Mouse (Mus musculus) CH12.LX (cell line): ENCODE results near the gene Nt5c. TPM values are rescaled to one million over a fixed set of nuclear protein-coding genes. Genes with fewer than 3 reads are reported as not detected.

Source experiments
- DNase-seq: peaks from one replicate; pipeline ENCODE4 v3.0.0-alpha.2; 2013; ENCODE audit errors: extremely low read depth
- H3K27ac ChIP-seq: 2 replicates; pipeline ENCODE4 v1.5.1; 2012; ENCODE audit warnings: low read depth, mild to moderate bottlenecking, control low read depth, moderate library complexity; ENCODE audit not compliant: insufficient read depth
- H3K27me3 ChIP-seq: replicated peaks from 2 replicates; pipeline ENCODE3; 2012; ENCODE audit warnings: inconsistent platforms
- H3K36me3 ChIP-seq, 2 experiments: replicated peaks in 1 of 2; 2 replicates each; pipeline versions ENCODE3 to v1.6.1; 2012; ENCODE audit warnings: inconsistent platforms in 1 of 2, low read length in 1 of 2, mild to moderate bottlenecking in 1 of 2, mixed read lengths in 1 of 2, moderate library complexity in 1 of 2; ENCODE audit not compliant: control insufficient read depth in 1 of 2, insufficient read depth in 1 of 2
- H3K4me1 ChIP-seq, 2 experiments: 2 replicates each; pipeline ENCODE4 v1.6.1; 2012; ENCODE audit warnings: inconsistent platforms in 1 of 2, moderate library complexity in 1 of 2; ENCODE audit not compliant: insufficient read depth in 2 of 2, control insufficient read depth in 1 of 2
- H3K4me2 ChIP-seq: 2 replicates; pipeline ENCODE4 v1.6.1; 2012; ENCODE audit warnings: low read depth, mild to moderate bottlenecking, control low read depth; ENCODE audit not compliant: poor library complexity, insufficient read depth, severe bottlenecking
- H3K4me3 ChIP-seq, 3 experiments: fragments of 150-350 bp in 1 of 3; sonication (generic) in 1 of 3; replicated peaks in 1 of 3; 2 replicates each; pipeline versions ENCODE3 to v1.5.1; 2011 to 2012; ENCODE audit warnings: low read depth in 2 of 3, low read length in 2 of 3, mild to moderate bottlenecking in 2 of 3, moderate library complexity in 2 of 3, control low read depth in 1 of 3, improper control_type of control experiment in 1 of 3, inconsistent platforms in 1 of 3, mixed read lengths in 1 of 3; ENCODE audit not compliant: poor library complexity in 1 of 3
- H3K79me2 ChIP-seq: replicated peaks from 2 replicates; pipeline ENCODE4 v1.6.1; 2012; ENCODE audit warnings: mild to moderate bottlenecking, moderate library complexity; ENCODE audit not compliant: control insufficient read depth, poor library complexity, insufficient read depth, severe bottlenecking; ENCODE audit errors: extremely low read depth
- H3K9ac ChIP-seq: 2 replicates; pipeline ENCODE4 v1.6.1; 2012; ENCODE audit warnings: low read depth, mild to moderate bottlenecking, control low read depth, moderate library complexity; ENCODE audit not compliant: insufficient read depth
- H3K9me3 ChIP-seq: replicated peaks from 2 replicates; pipeline ENCODE3; 2012; ENCODE audit warnings: low read length, inconsistent platforms, mixed read lengths
- CHD1 ChIP-seq: IDR thresholded peaks from 2 replicates; pipeline ENCODE4 v1.6.1; 2012; ENCODE audit warnings: low read depth, low read length, improper control_type of control experiment, inconsistent platforms
- CHD2 ChIP-seq: IDR thresholded peaks from 2 replicates; pipeline ENCODE4 v1.6.1; 2011; ENCODE audit warnings: low read length, improper control_type of control experiment
- CTCF ChIP-seq, 2 experiments: IDR thresholded peaks in 1 of 2; conservative IDR thresholded peaks in 1 of 2; 2 replicates each; pipeline ENCODE4 v1.5.1; 2011 to 2012; ENCODE audit warnings: low read depth in 2 of 2, low read length in 2 of 2, improper control_type of control experiment in 1 of 2, inconsistent platforms in 1 of 2, mild to moderate bottlenecking in 1 of 2, moderate library complexity in 1 of 2
- E2F4 ChIP-seq: IDR thresholded peaks from 2 replicates; pipeline ENCODE4 v1.6.1; 2011; ENCODE audit warnings: low read depth, low read length, improper control_type of control experiment; ENCODE audit not compliant: insufficient replicate concordance
- ELF1 ChIP-seq: IDR thresholded peaks from 2 replicates; pipeline ENCODE4 v1.6.1; 2014; ENCODE audit warnings: low read depth, mild to moderate bottlenecking, inconsistent platforms, low read length, improper control_type of control experiment
- EP300 ChIP-seq: IDR thresholded peaks from 2 replicates; pipeline ENCODE4 v1.6.1; 2011; ENCODE audit warnings: low read length, improper control_type of control experiment
- GABPA ChIP-seq: IDR thresholded peaks from 2 replicates; pipeline ENCODE4 v1.6.1; 2012; ENCODE audit warnings: low read depth, low read length, improper control_type of control experiment, inconsistent platforms; ENCODE audit not compliant: insufficient replicate concordance
- IRF4 ChIP-seq: IDR thresholded peaks from 2 replicates; pipeline ENCODE4 v1.6.1; 2014; ENCODE audit warnings: low read depth, mild to moderate bottlenecking, inconsistent platforms, low read length, improper control_type of control experiment
- JUN ChIP-seq: IDR thresholded peaks from 2 replicates; pipeline ENCODE4 v1.6.1; 2011; ENCODE audit warnings: low read depth, mild to moderate bottlenecking, low read length, improper control_type of control experiment, moderate library complexity; ENCODE audit not compliant: insufficient read depth
- MAFK ChIP-seq: IDR thresholded peaks from 2 replicates; pipeline ENCODE4 v1.6.1; 2011; ENCODE audit warnings: low read length, improper control_type of control experiment; ENCODE audit not compliant: insufficient replicate concordance
- MAZ ChIP-seq: IDR thresholded peaks from 2 replicates; pipeline ENCODE4 v1.6.1; 2012; ENCODE audit warnings: low read depth, mild to moderate bottlenecking, inconsistent platforms, low read length, improper control_type of control experiment, moderate library complexity
- MXI1 ChIP-seq: IDR thresholded peaks from 2 replicates; pipeline ENCODE4 v1.6.1; 2011; ENCODE audit warnings: mild to moderate bottlenecking, low read depth, low read length, improper control_type of control experiment
- MYC ChIP-seq: IDR thresholded peaks from 2 replicates; pipeline ENCODE4 v1.6.1; 2011; ENCODE audit warnings: low read depth, mild to moderate bottlenecking, improper control_type of control experiment, low read length
- NRF1 ChIP-seq: IDR thresholded peaks from 2 replicates; pipeline ENCODE4 v1.6.1; 2014; ENCODE audit warnings: low read depth, mild to moderate bottlenecking, inconsistent platforms, low read length, improper control_type of control experiment, moderate library complexity
- POLR2A ChIP-seq: IDR thresholded peaks from 2 replicates; pipeline ENCODE4 v1.6.1; 2011; ENCODE audit warnings: low read depth, mild to moderate bottlenecking, improper control_type of control experiment, low read length
- POLR2AphosphoS2 ChIP-seq: IDR thresholded peaks from 2 replicates; pipeline ENCODE4 v1.6.1; 2011; ENCODE audit warnings: low read depth, low read length, improper control_type of control experiment
- RAD21 ChIP-seq: IDR thresholded peaks from 2 replicates; pipeline ENCODE4 v1.6.1; 2011; ENCODE audit warnings: low read depth, mild to moderate bottlenecking, low read length, improper control_type of control experiment, moderate library complexity
- SIN3A ChIP-seq: IDR thresholded peaks from 2 replicates; pipeline ENCODE4 v1.6.1; 2012; ENCODE audit warnings: low read length, improper control_type of control experiment, inconsistent platforms
- TBP ChIP-seq: conservative IDR thresholded peaks from 2 replicates; pipeline ENCODE4 v1.6.1; 2011; ENCODE audit warnings: low read depth, low read length, improper control_type of control experiment
- TCF12 ChIP-seq: IDR thresholded peaks from 2 replicates; pipeline ENCODE4 v1.6.1; 2014; ENCODE audit warnings: low read depth, mild to moderate bottlenecking, inconsistent platforms, low read length, improper control_type of control experiment
- UBTF ChIP-seq: IDR thresholded peaks from 2 replicates; pipeline ENCODE4 v1.6.1; 2012; ENCODE audit warnings: low read depth, mild to moderate bottlenecking, inconsistent platforms, low read length, improper control_type of control experiment, moderate library complexity
- ZKSCAN1 ChIP-seq: IDR thresholded peaks from 2 replicates; pipeline ENCODE4 v1.6.1; 2012; ENCODE audit warnings: low read depth, inconsistent platforms, low read length, improper control_type of control experiment, borderline replicate concordance
- dilution Hi-C: fragments of 300-500 bp; cut with MboI; formaldehyde crosslinking; loops from 2 replicates; pipeline ENCODE4 v1.14.3; 2020; ENCODE audit warnings: low sequenced_read_pairs; ENCODE audit not compliant: extremely low pct_unique_long_range_greater_than_20kb, extremely low pct_ligation_motif_present
- in situ Hi-C: fragments of 300-500 bp; cut with MboI; formaldehyde crosslinking; loops from 3 replicates; pipeline ENCODE4 v1.14.3; 2019; ENCODE audit warnings: low sequenced_read_pairs, low pct_ligation_motif_present, low pct_unique_long_range_greater_than_20kb, mixed read lengths
- polyA plus RNA-seq: library from polyadenylated mRNA; unstranded; fragments of >175 nt; gene quantifications from 2 replicates; pipeline ENCODE4 v1.2.1, GENCODE M21; 2012; ENCODE audit warnings: low read depth; ENCODE audit not compliant: insufficient read length
- total RNA-seq, 2 experiments: library from RNA; depleted of rRNA; stranded (reverse); fragments of 300-350 nt in 1 of 2; fragments of >200 nt in 1 of 2; gene quantifications; 2 replicates each; pipeline ENCODE4 v1.2.3; 2012 to 2014

The Nt5c gene
- total and polyA plus RNA-seq, 3 experiments: 65.3 to 175 (median 151) TPM

DNA sequence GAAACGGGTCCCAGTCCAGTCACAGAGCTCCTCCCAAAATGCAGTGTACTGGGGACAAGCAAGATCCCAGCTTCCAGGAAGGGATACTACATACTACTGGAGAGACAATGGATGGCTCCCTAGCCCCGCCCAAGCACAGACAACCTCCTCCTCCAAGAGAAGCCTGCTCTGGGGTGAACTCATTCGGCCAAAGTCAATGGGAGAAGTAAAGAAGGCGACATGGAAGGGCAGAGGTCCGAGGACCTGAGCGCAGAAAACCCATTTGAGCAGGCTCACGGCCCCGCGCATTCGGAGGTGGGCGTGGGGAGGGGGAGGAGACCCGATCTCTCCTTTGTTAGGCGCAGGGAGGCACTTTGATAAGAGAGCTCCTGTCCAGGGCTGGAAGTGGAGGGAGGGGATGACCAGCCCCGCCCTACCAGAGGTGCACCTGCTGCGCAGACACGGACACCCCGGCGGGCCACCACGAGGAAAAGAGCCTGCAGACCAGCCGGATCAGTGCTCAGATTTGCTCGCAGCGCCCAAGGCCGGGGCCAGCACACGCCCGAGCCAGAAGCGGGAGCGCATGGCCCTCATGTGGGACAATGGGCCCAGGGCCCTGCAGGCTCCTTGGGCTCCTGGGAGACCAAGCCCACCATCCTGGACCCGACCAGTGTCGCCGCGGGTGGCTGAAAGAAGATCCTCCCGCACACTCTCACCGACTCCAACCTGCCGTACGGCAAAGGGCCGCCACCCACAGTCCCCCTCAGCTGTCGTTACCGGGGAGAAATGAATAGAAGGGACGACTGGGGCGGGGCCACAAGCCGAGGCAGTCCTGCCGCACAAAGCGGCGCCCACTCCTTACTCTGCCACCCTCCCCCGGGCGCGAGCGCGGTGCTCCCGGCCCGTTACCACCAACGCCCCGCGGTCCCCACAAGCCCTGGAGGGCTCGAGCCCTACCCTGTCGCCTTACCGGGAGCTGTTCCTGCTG, 21.9 kb upstream of the Nt5c start:
- peak overlapping the region; percentile 90 for H3K9ac ChIP-seq
- H3K27me3 ChIP-seq: no peaks in the 10 kb centered on the region
- peak overlapping the region; percentile 65 for H3K27ac ChIP-seq
- no peak for DNase-seq
- H3K36me3 ChIP-seq: peaks cover 0 to 20% of the 10 kb centered on the region in 2 experiments
- dilution Hi-C loops: no loop called here
- H3K9me3 ChIP-seq: no peaks in the 10 kb centered on the region
- H3K79me2 ChIP-seq: peaks cover 55% of the 10 kb centered on the region
- H3K4me3 ChIP-seq: peak overlapping the region; percentile 84 to 96 (median 96)
- in situ Hi-C loops: no loop called here
- peak overlapping the region; percentile 99 for H3K4me2 ChIP-seq
- no peak for TF ChIP-seq EP300
- no peak for TF ChIP-seq CTCF (conservative IDR thresholded peaks at IDR 0.05 in 1 of 2, IDR thresholded peaks at IDR 0.05 in 1 of 2; ENCODE audit: low read depth in 2 of 2, low read length in 2 of 2)
- TF ChIP-seq UBTF: peak; percentile 82; the same call in 1 of the 2 replicates
- 0 out of 2 replicates have a peak, but pooled peaks have one; percentile 33 for TF ChIP-seq NRF1
- H3K4me1 ChIP-seq: peaks cover 28 to 58% of the 10 kb centered on the region in 2 experiments

- DNase-seq: peak; percentile 81
- peaks cover 31 to 58% of the 10 kb centered on the region in 2 experiments for H3K4me1 ChIP-seq
- dilution Hi-C loops (no loop called here), in situ Hi-C loops (no loop called here)
- H3K9ac ChIP-seq: peak overlapping the region; percentile 90
- TF ChIP-seq CTCF (conservative IDR thresholded peaks at IDR 0.05 in 1 of 2, IDR thresholded peaks at IDR 0.05 in 1 of 2; ENCODE audit: low read depth in 2 of 2, low read length in 2 of 2) (no peak), CHD1 (peak; percentile 73; the same call in 1 of the 2 replicates), JUN (no peak), IRF4 (peak; percentile 78), E2F4 (0 out of 2 replicates have a peak, but pooled peaks have one; percentile 12), MAZ (0 out of 2 replicates have a peak, but pooled peaks have one; percentile 52), RAD21 (no peak), POLR2A (peak; percentile 47; the same call in 1 of the 2 replicates), SIN3A (peak; percentile 96), MYC (peak; percentile 85; the same call in 1 of the 2 replicates), MXI1 (peak; percentile 77), TBP (0 out of 2 replicates have a peak, but pooled peaks have one; percentile 46), POLR2AphosphoS2 (no peak), MAFK (no peak), EP300 (peak; percentile 30; the same call in 1 of the 2 replicates), TCF12 (peak; percentile 12; the same call in 1 of the 2 replicates), CHD2 (no peak), ZKSCAN1 (no peak), ELF1 (peak; percentile 86), GABPA (no peak)
- peaks cover 64% of the 10 kb centered on the region for H3K79me2 ChIP-seq
- H3K4me3 ChIP-seq: peak overlapping the region; percentile 84 to 96 (median 96)
- H3K4me2 ChIP-seq: peak overlapping the region; percentile 99
- peaks cover 0 to 24% of the 10 kb centered on the region in 2 experiments for H3K36me3 ChIP-seq
- H3K9me3 ChIP-seq: no peaks in the 10 kb centered on the region
- no peaks in the 10 kb centered on the region for H3K27me3 ChIP-seq
- peak overlapping the region; percentile 65 for H3K27ac ChIP-seq
Observed at GRCm38 (mm10) chr11:115512407-115513183, 20.9 kb upstream of the Nt5c start.
